Mouse (Mus musculus) CH12F3 (cell line): ENCODE measurements around the gene Map1lc3b.

Source experiments
- in situ Hi-C: fragments of 300-500 bp; cut with MboI; formaldehyde crosslinking; loops from 2 replicates; pipeline ENCODE4 v1.14.3; 2020; ENCODE audit warnings: low sequenced_read_pairs

The Map1lc3b gene

GRCm38 (mm10) chr8:121570801-121571200 lies 19.4 kb upstream of the Map1lc3b start:
- in situ Hi-C loops = no loop called here

GRCm38 (mm10) chr8:121572121-121572520 lies 18.0 kb upstream of the Map1lc3b start:
- in situ Hi-C loops = no loop called here

- in situ Hi-C loops = no loop called here
Observed at GRCm38 (mm10) chr8:121573275-121573674, 16.9 kb upstream of the Map1lc3b start.

GRCm38 (mm10) chr8:121575661-121576060 lies 14.5 kb upstream of the Map1lc3b start:
- in situ Hi-C loops = loop anchor here (25.0 kb wide), 1 partner anchor 362 kb away; the partner anchor contains the start of genes Banp and Car5a

GRCm38 (mm10) chr8:121577751-121578675 lies 12.1 kb upstream of the Map1lc3b start:
- in situ Hi-C loops = loop anchor here (25.0 kb wide), 1 partner anchor 359 kb away; the partner anchor contains the start of genes Banp and Car5a

- in situ Hi-C loops = loop anchor here (25.0 kb wide), 1 partner anchor 358 kb away; the partner anchor contains the start of genes Banp and Car5a
Observed at GRCm38 (mm10) chr8:121578676-121579451, 11.3 kb upstream of the Map1lc3b start, which contains the start of gene Fbxo31. Gene Fbxo31, minus strand, starts transcription at chr8:121578806.

GRCm38 (mm10) chr8:121580465-121580864 lies 9.7 kb upstream of the Map1lc3b start:
- in situ Hi-C loops = loop anchor here (25.0 kb wide), 1 partner anchor 357 kb away; the partner anchor contains the start of genes Banp and Car5a

- in situ Hi-C loops = loop anchor here (25.0 kb wide), 1 partner anchor 354 kb away; the partner anchor contains the start of genes Banp and Car5a
Observed at GRCm38 (mm10) chr8:121583653-121584052, 6.5 kb upstream of the Map1lc3b start.

- in situ Hi-C loops = loop anchor here (25.0 kb wide), 1 partner anchor 353 kb away; the partner anchor contains the start of genes Banp and Car5a
Observed at GRCm38 (mm10) chr8:121584730-121585129, 5.4 kb upstream of the Map1lc3b start.

GRCm38 (mm10) chr8:121585159-121585825 lies 4.9 kb upstream of the Map1lc3b start:
- in situ Hi-C loops = loop anchor here (25.0 kb wide), 1 partner anchor 352 kb away; the partner anchor contains the start of genes Banp and Car5a

- in situ Hi-C loops = loop anchor here (25.0 kb wide), 1 partner anchor 349 kb away; the partner anchor contains the start of genes Banp and Car5a
Observed at GRCm38 (mm10) chr8:121588750-121589149, 1.4 kb upstream of the Map1lc3b start.

- in situ Hi-C loops = loop anchor here (25.0 kb wide), 1 partner anchor 348 kb away; the partner anchor contains the start of genes Banp and Car5a
Observed at GRCm38 (mm10) chr8:121589205-121589726, 895 bp upstream of the Map1lc3b start.

- in situ Hi-C loops = loop anchor here (10.0 to 25.0 kb wide), 2 partner anchors 47 to 346 kb away; partner anchors contain the start of genes 1700018B08Rik, Banp and Car5a
Observed at GRCm38 (mm10) chr8:121591178-121592066, 1.3 kb downstream of the Map1lc3b start.

GRCm38 (mm10) chr8:121593293-121593692 lies 3.1 kb downstream of the Map1lc3b start:
- in situ Hi-C loops = loop anchor here (10.0 to 25.0 kb wide), 2 partner anchors 48 to 344 kb away; partner anchors contain the start of genes 1700018B08Rik, Banp and Car5a

GRCm38 (mm10) chr8:121593983-121594382 lies 3.8 kb downstream of the Map1lc3b start:
- in situ Hi-C loops = loop anchor here (10.0 to 25.0 kb wide), 2 partner anchors 49 to 343 kb away; partner anchors contain the start of genes 1700018B08Rik, Banp and Car5a

- in situ Hi-C loops = loop anchor here (10.0 to 25.0 kb wide), 2 partner anchors 53 to 340 kb away; partner anchors contain the start of genes 1700018B08Rik, Banp and Car5a
Observed at GRCm38 (mm10) chr8:121597492-121597891, 7.3 kb downstream of the Map1lc3b start.

GRCm38 (mm10) chr8:121598190-121598589 lies 8.0 kb downstream of the Map1lc3b start:
- in situ Hi-C loops = loop anchor here (10.0 to 25.0 kb wide), 2 partner anchors 53 to 339 kb away; partner anchors contain the start of genes 1700018B08Rik, Banp and Car5a

- in situ Hi-C loops = loop anchor here (10.0 to 25.0 kb wide), 2 partner anchors 54 to 338 kb away; partner anchors contain the start of genes 1700018B08Rik, Banp and Car5a
Observed at GRCm38 (mm10) chr8:121598892-121599291, 8.7 kb downstream of the Map1lc3b start.
